In genomic region chr15:102927032-102927645, GRCm38 (mm10) we compare ENCODE assay signal across 32 mouse cellular contexts. TPM values are rescaled to one million over a fixed set of nuclear protein-coding genes. Genes with fewer than 3 reads are reported as not detected.
DNase-seq lines count a peak whose midpoint lies in the region; ATAC-seq and TF ChIP-seq lines count a peak whose summit lies in the region.
"Had no signal": no experiment of that assay in that cellular context is flagged by ENCODE, and none has a peak within 500 bp of the region (broad histone marks: within the 10 kb centered on the region; RNA-seq: fewer than 3 reads in every experiment).

No protein-coding gene starts in this region.

- no peaks in the 10 kb centered on the region for H3K36me3 ChIP-seq in intestine, embryonic 14.5 days (ENCODE audit: control insufficient read depth, insufficient read depth, low read length)
- no peaks in the 10 kb centered on the region for H3K36me3 ChIP-seq in intestine, embryonic 16.5 days (ENCODE audit: control insufficient read depth, insufficient read depth, low read length)
- H3K36me3 ChIP-seq: heart, embryonic 13.5 days; intestine, embryonic 15.5 days; liver, embryonic 12.5 days; midbrain, embryonic 15.5 days had no signal

- H3K27ac ChIP-seq in intestine, embryonic 14.5 days (ENCODE audit: low read depth), result no peak overlapping the region
- no peak overlapping the region for H3K27ac ChIP-seq in intestine, embryonic 16.5 days (ENCODE audit: low read length)
- H3K27ac ChIP-seq in cerebellum, adult 2 months (ENCODE audit: insufficient read depth, low read length), result no peak overlapping the region
- H3K27ac ChIP-seq: heart, embryonic 13.5 days; intestine, embryonic 15.5 days; liver, embryonic 12.5 days; macrophage; midbrain, embryonic 15.5 days had no signal

- TF ChIP-seq CTCF in cerebellum, adult 2 months (IDR thresholded peaks at IDR 0.05; ENCODE audit: borderline replicate concordance, insufficient read depth, low read depth, low read length), result no peak

- no peak for TF ChIP-seq POLR2A in cerebellum, adult 2 months (IDR thresholded peaks at IDR 0.05; ENCODE audit: borderline replicate concordance, insufficient read depth, low read length)

- H3K9me3 ChIP-seq in intestine, embryonic 14.5 days (ENCODE audit: control insufficient read depth, low read length), result no peaks in the 10 kb centered on the region
- H3K9me3 ChIP-seq in intestine, embryonic 16.5 days (ENCODE audit: control insufficient read depth, low read length), result no peaks in the 10 kb centered on the region
- H3K9me3 ChIP-seq: heart, embryonic 13.5 days; intestine, embryonic 15.5 days; liver, embryonic 12.5 days; midbrain, embryonic 15.5 days had no signal

- no peak overlapping the region for H3K9ac ChIP-seq in intestine, embryonic 14.5 days (ENCODE audit: low read length)
- H3K9ac ChIP-seq in intestine, embryonic 16.5 days (ENCODE audit: low read depth, low read length), result no peak overlapping the region
- H3K9ac ChIP-seq: heart, embryonic 13.5 days; intestine, embryonic 15.5 days; liver, embryonic 12.5 days; liver, postnatal 0 days; midbrain, embryonic 15.5 days had no signal

- WGBS in intestine, embryonic 14.5 days, result under 1% methylated on average over 40 of the region's 40 CpGs
- 1% methylated on average over 40 of the region's 40 CpGs for WGBS in intestine, embryonic 16.5 days
- WGBS in cerebellum, adult 2 months, result 2% methylated on average over 40 of the region's 40 CpGs

- no peak for ATAC-seq in intestine, embryonic 14.5 days (replicated peaks; ENCODE audit: low FRiP score, low TSS enrichment, low read depth)
- no peak for ATAC-seq in intestine, embryonic 16.5 days
- no peak for ATAC-seq in cerebellum, adult (ENCODE audit: insufficient number of reproducible peaks, low FRiP score, low TSS enrichment)
- ATAC-seq: activated CD4-positive, CD25-positive, alpha-beta regulatory T cell, adult 4 months; forebrain, embryonic 16.5 days; hindbrain, embryonic 16.5 days; intestine, embryonic 15.5 days; liver, embryonic 12.5 days; liver, postnatal 0 days; midbrain, embryonic 15.5 days had no signal

- H3K27me3 ChIP-seq in intestine, embryonic 14.5 days (replicated peaks; ENCODE audit: control insufficient read depth, insufficient read depth, low read length), result peaks cover 100% of the 10 kb centered on the region
- H3K27me3 ChIP-seq in intestine, embryonic 16.5 days (replicated peaks; ENCODE audit: control insufficient read depth, insufficient read depth, low read length), result peaks cover 90% of the 10 kb centered on the region
- peaks cover 6% of the 10 kb centered on the region; the same call in 1 of the 2 replicates for H3K27me3 ChIP-seq in cerebellum, adult 2 months (ENCODE audit: control insufficient read depth, insufficient read depth, low read length)

- DNase-seq in intestine, embryonic 14.5 days (ENCODE audit: low spot score), result peak; percentile 69
- peak; percentile 33 for DNase-seq in ZHBTc4 (ENCODE audit: low read depth, low spot score)
- peak; percentile 69 for DNase-seq in neural tube, embryonic 10.5 days (ENCODE audit: extremely low spot score, low spot score)
- no peak for DNase-seq in cerebellum, adult 2 months
- no peak for DNase-seq in lung, postnatal 25 days (ENCODE audit: low spot score)
- DNase-seq: adrenal gland, adult 2 months; adrenal gland, postnatal 36 days; cerebellum, adult 9-11 months; embryo, embryonic 11 days; heart, postnatal 10 days; kidney, adult 8-10 months; kidney, postnatal 14 days; liver, postnatal 0 days; right cerebral cortex, adult 18-20 months; spleen, adult 18-20 months; thymus, postnatal 25 days had no signal

- no peaks in the 10 kb centered on the region for H3K4me1 ChIP-seq in intestine, embryonic 14.5 days (replicated peaks; ENCODE audit: control insufficient read depth, insufficient read depth, low read length)
- no peaks in the 10 kb centered on the region for H3K4me1 ChIP-seq in intestine, embryonic 16.5 days (ENCODE audit: control insufficient read depth, insufficient read depth, low read length)
- no peaks in the 10 kb centered on the region for H3K4me1 ChIP-seq in cerebellum, adult 2 months (ENCODE audit: control insufficient read depth, insufficient read depth, low read length)
- H3K4me1 ChIP-seq: heart, embryonic 13.5 days; intestine, embryonic 15.5 days; liver, embryonic 12.5 days; midbrain, embryonic 15.5 days had no signal

- H3K4me3 ChIP-seq in intestine, embryonic 14.5 days (ENCODE audit: low read depth, low read length), result no peak overlapping the region
- H3K4me3 ChIP-seq in intestine, embryonic 16.5 days (ENCODE audit: low read length), result no peak overlapping the region
- no peak overlapping the region for H3K4me3 ChIP-seq in cerebellum, adult 2 months (replicated peaks; ENCODE audit: insufficient read depth, low read depth, low read length)
- H3K4me3 ChIP-seq: erythroblast, embryonic 14.5 days; heart, embryonic 13.5 days; intestine, embryonic 15.5 days; liver, embryonic 12.5 days; midbrain, embryonic 15.5 days had no signal

- H3K4me2 ChIP-seq in intestine, embryonic 14.5 days (ENCODE audit: low read length), result no peak overlapping the region
- H3K4me2 ChIP-seq in intestine, embryonic 16.5 days (ENCODE audit: low read depth, low read length), result no peak overlapping the region
- H3K4me2 ChIP-seq: heart, embryonic 13.5 days; intestine, embryonic 15.5 days; liver, embryonic 12.5 days; midbrain, embryonic 15.5 days had no signal

RNA-seq across cellular contexts. Expression of gene Hoxc13, which starts 6.2 kb away (rescaled TPM):
- not detected in 2 replicates for polyA plus RNA-seq in intestine, embryonic 14.5 days (2014; fragmentation: Nextera tagmentation; extraction: Ambion mirVana)
- not detected in 2 replicates for polyA plus RNA-seq in intestine, embryonic 16.5 days (2015; fragmentation: Nextera tagmentation; extraction: Ambion mirVana)
- not detected in 2 replicates for polyA plus RNA-seq in cerebellum, adult 2 months (2012; rRNA removed)
- polyA plus RNA-seq: activated CD4-positive, CD25-positive, alpha-beta regulatory T cell, adult 4 months; adrenal gland, adult 2 months; erythroblast, embryonic 14.5 days; forebrain, embryonic 11.5 days; forebrain, embryonic 16.5 days; hindbrain, embryonic 16.5 days; intestine, embryonic 15.5 days; liver, embryonic 12.5 days; liver, postnatal 0 days; lung, embryonic 16.5 days; macrophage; midbrain, embryonic 15.5 days; stomach, embryonic 16.5 days had no signal

RNA-seq across cellular contexts. Expression of gene Hoxc12, which starts 9.4 kb away (rescaled TPM):
- polyA plus RNA-seq in intestine, embryonic 14.5 days (2014; fragmentation: Nextera tagmentation; extraction: Ambion mirVana), result not detected in 2 replicates
- polyA plus RNA-seq in intestine, embryonic 16.5 days (2015; fragmentation: Nextera tagmentation; extraction: Ambion mirVana), result not detected in 2 replicates
- polyA plus RNA-seq in cerebellum, adult 2 months (2012; rRNA removed), result not detected in 2 replicates
- polyA plus RNA-seq: activated CD4-positive, CD25-positive, alpha-beta regulatory T cell, adult 4 months; adrenal gland, adult 2 months; brain, embryonic 14.5 days; embryonic facial prominence, embryonic 14.5 days; erythroblast, embryonic 14.5 days; forebrain, embryonic 11.5 days; forebrain, embryonic 16.5 days; heart, embryonic 13.5 days; hindbrain, embryonic 16.5 days; intestine, embryonic 15.5 days; liver, embryonic 12.5 days; liver, postnatal 0 days; lung, embryonic 16.5 days; macrophage; midbrain, embryonic 15.5 days; stomach, embryonic 16.5 days had no signal

RNA-seq across cellular contexts. Expression of gene Hoxc11, which starts 27.1 kb away (rescaled TPM):
- polyA plus RNA-seq in intestine, embryonic 14.5 days (2014; fragmentation: Nextera tagmentation; extraction: Ambion mirVana), result 0.11 TPM in 2 replicates
- polyA plus RNA-seq in intestine, embryonic 16.5 days (2015; fragmentation: Nextera tagmentation; extraction: Ambion mirVana), result 0.06 TPM in 1 of 2 replicates, not detected in the other
- polyA plus RNA-seq in cerebellum, adult 2 months (2012; rRNA removed), result not detected in 2 replicates
- polyA plus RNA-seq: activated CD4-positive, CD25-positive, alpha-beta regulatory T cell, adult 4 months; adrenal gland, adult 2 months; brain, embryonic 14.5 days; embryonic facial prominence, embryonic 14.5 days; erythroblast, embryonic 14.5 days; forebrain, embryonic 11.5 days; forebrain, embryonic 16.5 days; heart, embryonic 13.5 days; hindbrain, embryonic 16.5 days; intestine, embryonic 15.5 days; liver, embryonic 12.5 days; liver, postnatal 0 days; lung, embryonic 16.5 days; macrophage; midbrain, embryonic 15.5 days; stomach, embryonic 16.5 days had no signal

RNA-seq across cellular contexts. Expression of gene Hoxc10, which starts 39.5 kb away (rescaled TPM):
- polyA plus RNA-seq in intestine, embryonic 14.5 days (2014; fragmentation: Nextera tagmentation; extraction: Ambion mirVana), result 2.6 and 3.1 TPM in 2 replicates
- polyA plus RNA-seq in intestine, embryonic 16.5 days (2015; fragmentation: Nextera tagmentation; extraction: Ambion mirVana), result 1.1 and 1.3 TPM in 2 replicates
- polyA plus RNA-seq in cerebellum, adult 2 months (2012; rRNA removed), result not detected in 2 replicates
- polyA plus RNA-seq: activated CD4-positive, CD25-positive, alpha-beta regulatory T cell, adult 4 months; adrenal gland, adult 2 months; brain, embryonic 14.5 days; embryonic facial prominence, embryonic 14.5 days; erythroblast, embryonic 14.5 days; forebrain, embryonic 11.5 days; forebrain, embryonic 16.5 days; heart, embryonic 13.5 days; hindbrain, embryonic 16.5 days; liver, embryonic 12.5 days; liver, postnatal 0 days; lung, embryonic 16.5 days; macrophage; midbrain, embryonic 15.5 days had no signal

RNA-seq across cellular contexts. Expression of gene Hoxc5, which starts 40.1 kb away (rescaled TPM):
- 12.2 and 14.1 TPM in 2 replicates for polyA plus RNA-seq in intestine, embryonic 14.5 days (2014; fragmentation: Nextera tagmentation; extraction: Ambion mirVana)
- polyA plus RNA-seq in intestine, embryonic 16.5 days (2015; fragmentation: Nextera tagmentation; extraction: Ambion mirVana), result 6.8 and 7.2 TPM in 2 replicates
- polyA plus RNA-seq in cerebellum, adult 2 months (2012; rRNA removed), result 1.5 and 2.2 TPM in 2 replicates
- polyA plus RNA-seq: activated CD4-positive, CD25-positive, alpha-beta regulatory T cell, adult 4 months; erythroblast, embryonic 14.5 days; forebrain, embryonic 11.5 days; forebrain, embryonic 16.5 days; liver, postnatal 0 days; macrophage; midbrain, embryonic 15.5 days had no signal

Comparison
In these comparisons a context has a peak if more than half of its experiments do, and no peak if none do; other contexts are left out.
1. DNase-seq: peak in intestine, embryonic 14.5 days (single experiment), ZHBTc4 (single experiment) and neural tube, embryonic 10.5 days (single experiment); none in cerebellum, adult 2 months (0 of 2) and lung, postnatal 25 days (single experiment).